Mouse (Mus musculus) kidney, adult 2 months (tissue): Measurements from ENCODE around the gene Pcbd2.

Source experiments
- CTCF ChIP-seq: fragments of 200-500 bp; conservative IDR thresholded peaks from 2 replicates; pipeline ENCODE4 v1.5.1; 2011; ENCODE audit warnings: low read depth, mild to moderate bottlenecking, control low read depth, low read length, moderate library complexity, mixed read lengths; ENCODE audit not compliant: insufficient read depth, insufficient read length
- POLR2A ChIP-seq: fragments of 200-500 bp; IDR thresholded peaks from one replicate; pipeline ENCODE4 v1.6.1; 2011; ENCODE audit warnings: low read depth, low read length, control low read depth

DNA sequence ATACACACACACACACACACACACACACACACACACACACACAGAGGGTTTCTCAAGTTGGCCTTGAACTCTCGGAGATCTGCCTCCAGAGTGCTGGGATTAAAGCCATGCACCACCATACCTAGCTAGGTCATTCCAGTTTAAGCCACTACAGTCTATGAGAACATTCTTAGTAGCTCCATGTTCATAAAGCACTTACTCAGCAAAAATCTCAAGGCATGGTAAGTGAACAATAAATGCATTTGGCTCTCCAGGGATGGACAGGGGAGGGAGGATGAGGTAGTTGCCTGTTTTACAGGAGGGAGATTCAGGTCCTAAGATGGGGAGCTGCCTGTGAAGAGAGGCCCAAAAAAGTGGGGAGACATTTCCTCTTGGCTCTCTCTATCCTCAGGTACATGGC is 76.8 kb downstream of the Pcbd2 start:
- no peak for TF ChIP-seq CTCF
- no peak for TF ChIP-seq POLR2A
